Mouse (Mus musculus) megakaryocyte, embryonic 14.5 days (primary cell): ENCODE results near the gene Vmp1.

Source experiments
- FLI1 ChIP-seq: IDR thresholded peaks from 2 replicates; pipeline ENCODE4 v1.6.1; 2012; ENCODE audit warnings: low read length, inconsistent platforms, mixed read lengths
- GATA1 ChIP-seq: IDR thresholded peaks from 3 replicates; pipeline ENCODE4 v1.6.1; 2012; ENCODE audit warnings: mixed read lengths, low read length, inconsistent platforms, borderline replicate concordance

GRCm38 (mm10) chr11:86646885-86647459 is 36.7 kb downstream of the Vmp1 start:
- no peak for TF ChIP-seq FLI1
- no peak for TF ChIP-seq GATA1
